Mouse (Mus musculus): ENCODE measurements around the gene Mei1. TPM values are rescaled to one million over a fixed set of nuclear protein-coding genes. Genes with fewer than 3 reads are reported as not detected.
"Not testable (repeated sequence)": the region's sequence is repeated elsewhere in the genome, so short reads cannot be mapped to it uniquely, and the experiment has no call there.

Gene Mei1
- polyA plus RNA-seq, 1 experiment from 2014 or later, result not detected

- ATAC-seq, result no peak
- H3K9ac ChIP-seq (ENCODE audit: low read depth, low read length), result no peak overlapping the region
These were observed 37.3 kb downstream of the Mei1 start for GRCm38 (mm10) chr15:82106953-82107555.

DNA sequence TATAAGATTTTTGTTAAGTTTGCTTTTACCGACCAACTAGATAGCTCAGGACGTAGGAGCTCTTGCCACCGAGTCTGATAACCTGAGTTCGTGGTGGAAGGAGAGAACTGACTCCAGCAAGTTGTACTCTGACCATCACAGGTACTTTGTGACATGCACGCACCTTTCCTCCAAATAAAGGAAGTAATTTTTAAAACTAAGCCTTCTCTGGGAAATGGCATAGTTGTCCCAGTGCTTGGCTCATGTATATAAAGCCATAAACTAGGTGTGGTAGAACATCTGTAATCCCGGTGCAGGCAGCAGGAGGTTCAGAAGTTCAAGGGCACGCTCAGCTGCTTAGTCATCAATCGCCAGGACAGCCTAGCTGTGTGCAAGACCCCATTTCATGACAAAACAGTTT is 50.7 kb downstream of the Mei1 start:
- Histone ChIP-seq H3K4me1 (replicated peaks; ENCODE audit: control insufficient read depth, insufficient read depth, low read length) (no peaks in the 10 kb centered on the region), H3K4me2 (replicated peaks; ENCODE audit: low read depth) (no peak overlapping the region), H3K9me3 (ENCODE audit: control insufficient read depth) (no peaks in the 10 kb centered on the region), H3K36me3 (ENCODE audit: control insufficient read depth, insufficient read depth) (no peaks in the 10 kb centered on the region), H3K27me3 (replicated peaks; ENCODE audit: control insufficient read depth, insufficient read depth, low read length) (peaks cover 78% of the 10 kb centered on the region), H3K4me3 (ENCODE audit: low read depth, low read length) (no peak overlapping the region), H3K27ac (ENCODE audit: low read depth, low read length) (no peak overlapping the region), H3K9ac (ENCODE audit: low read depth, low read length) (no peak overlapping the region)
- WGBS, result 35% methylated on average over 8 of the region's 8 CpGs
- ATAC-seq, result peak; percentile 56
- no peak for TF ChIP-seq CTCF (IDR thresholded peaks at IDR 0.05; ENCODE audit: low read depth)

More at GRCm38 (mm10) chr15:82106953-82107555, 37.3 kb downstream of the Mei1 start:
- Histone ChIP-seq H3K4me1 (replicated peaks; ENCODE audit: control insufficient read depth, insufficient read depth, low read length) (no peaks in the 10 kb centered on the region), H3K27ac (ENCODE audit: low read depth, low read length) (no peak overlapping the region), H3K4me2 (replicated peaks; ENCODE audit: low read depth) (no peak overlapping the region), H3K4me3 (ENCODE audit: low read depth, low read length) (no peak overlapping the region), H3K27me3 (replicated peaks; ENCODE audit: control insufficient read depth, insufficient read depth, low read length) (peaks cover 79% of the 10 kb centered on the region), H3K9me3 (ENCODE audit: control insufficient read depth) (no peaks in the 10 kb centered on the region), H3K36me3 (ENCODE audit: control insufficient read depth, insufficient read depth) (no peaks in the 10 kb centered on the region)
- WGBS, result 27% methylated on average over 8 of the region's 8 CpGs
- TF ChIP-seq CTCF (IDR thresholded peaks at IDR 0.05; ENCODE audit: low read depth), result peak; percentile 82

- not testable (repeated sequence) for H3K9ac ChIP-seq (ENCODE audit: low read depth, low read length); H3K9me3 ChIP-seq (ENCODE audit: control insufficient read depth); H3K27ac ChIP-seq (ENCODE audit: low read depth, low read length); H3K4me1 ChIP-seq (replicated peaks; ENCODE audit: control insufficient read depth, insufficient read depth, low read length); H3K4me3 ChIP-seq (ENCODE audit: low read depth, low read length); ATAC-seq; H3K4me2 ChIP-seq (replicated peaks; ENCODE audit: low read depth); H3K36me3 ChIP-seq (ENCODE audit: control insufficient read depth, insufficient read depth)
- H3K27me3 ChIP-seq (replicated peaks; ENCODE audit: control insufficient read depth, insufficient read depth, low read length), result peaks cover 57% of the 10 kb centered on the region
- WGBS, result 76% methylated on average over 4 of the region's 4 CpGs
These were observed 56.9 kb downstream of the Mei1 start for GRCm38 (mm10) chr15:82126690-82127089.

- Histone ChIP-seq H3K4me3 (ENCODE audit: low read depth, low read length) (peak within 1 kb of the TSS; percentile 58), H3K36me3 (ENCODE audit: control insufficient read depth, insufficient read depth) (no peaks in the 10 kb centered on the region), H3K27ac (ENCODE audit: low read depth, low read length) (no peak within 1 kb of the TSS), H3K9me3 (ENCODE audit: control insufficient read depth) (no peaks in the 10 kb centered on the region), H3K4me2 (replicated peaks; ENCODE audit: low read depth) (peak within 1 kb of the TSS; percentile 80), H3K9ac (ENCODE audit: low read depth, low read length) (peak within 1 kb of the TSS; percentile 61), H3K4me1 (replicated peaks; ENCODE audit: control insufficient read depth, insufficient read depth, low read length) (0 out of 2 replicates have a peak, but pooled peaks cover 2% of the 10 kb centered on the region), H3K27me3 (replicated peaks; ENCODE audit: control insufficient read depth, insufficient read depth, low read length) (peaks cover 47% of the 10 kb centered on the region)
- peak; percentile 6; the same call in 1 of the 2 replicates for TF ChIP-seq CTCF (IDR thresholded peaks at IDR 0.05; ENCODE audit: low read depth)
- ATAC-seq, result peak; percentile 98
- 1% methylated on average over 74 of the region's 74 CpGs for WGBS
These were observed 57.9 kb downstream of the Mei1 start, which contains the start of gene Ccdc134 for GRCm38 (mm10) chr15:82127426-82128374. TSS of gene Ccdc134 (plus strand) at chr15:82127922.

- Histone ChIP-seq H3K27ac (ENCODE audit: low read depth, low read length) (no peak overlapping the region), H3K36me3 (ENCODE audit: control insufficient read depth, insufficient read depth) (no peaks in the 10 kb centered on the region), H3K4me2 (replicated peaks; ENCODE audit: low read depth) (peak overlapping the region; percentile 80), H3K27me3 (replicated peaks; ENCODE audit: control insufficient read depth, insufficient read depth, low read length) (peaks cover 40% of the 10 kb centered on the region), H3K9ac (ENCODE audit: low read depth, low read length) (peak overlapping the region; percentile 61), H3K4me3 (ENCODE audit: low read depth, low read length) (peak overlapping the region; percentile 58), H3K9me3 (ENCODE audit: control insufficient read depth) (no peaks in the 10 kb centered on the region), H3K4me1 (replicated peaks; ENCODE audit: control insufficient read depth, insufficient read depth, low read length) (0 out of 2 replicates have a peak, but pooled peaks cover 2% of the 10 kb centered on the region)
- no peak for ATAC-seq
- WGBS, result 5% methylated on average over 5 of the region's 5 CpGs
- TF ChIP-seq CTCF (IDR thresholded peaks at IDR 0.05; ENCODE audit: low read depth), result no peak
These were observed 58.6 kb downstream of the Mei1 start for GRCm38 (mm10) chr15:82128398-82128797.

- H3K27me3 ChIP-seq (replicated peaks; ENCODE audit: control insufficient read depth, insufficient read depth, low read length), result peaks cover 18% of the 10 kb centered on the region; the same call in 1 of the 2 replicates
- 77% methylated on average over 7 of the region's 7 CpGs for WGBS
- H3K9ac ChIP-seq (ENCODE audit: low read depth, low read length), result no peak overlapping the region
- no peaks in the 10 kb centered on the region; the same call in 1 of the 2 replicates for H3K36me3 ChIP-seq (ENCODE audit: control insufficient read depth, insufficient read depth)
- H3K4me1 ChIP-seq (replicated peaks; ENCODE audit: control insufficient read depth, insufficient read depth, low read length), result 0 out of 2 replicates have a peak, but pooled peaks cover 2% of the 10 kb centered on the region
- no peak for ATAC-seq
- H3K27ac ChIP-seq (ENCODE audit: low read depth, low read length), result no peak overlapping the region
- TF ChIP-seq CTCF (IDR thresholded peaks at IDR 0.05; ENCODE audit: low read depth), result no peak
- H3K4me2 ChIP-seq (replicated peaks; ENCODE audit: low read depth), result no peak overlapping the region
- no peak overlapping the region for H3K4me3 ChIP-seq (ENCODE audit: low read depth, low read length)
- H3K9me3 ChIP-seq (ENCODE audit: control insufficient read depth), result no peaks in the 10 kb centered on the region
These were observed 60.8 kb downstream of the Mei1 start for GRCm38 (mm10) chr15:82130599-82130998.
